Mouse (Mus musculus): ENCODE data around the gene Mical1. TPM values are rescaled to one million over a fixed set of nuclear protein-coding genes. Genes with fewer than 3 reads are reported as not detected.

Gene Mical1
- total RNA-seq (2021), result 10 to 100 TPM in 1 of 2 experiments, 1 to 10 TPM in 1; 9.5 to 13.1 TPM
- long read RNA-seq, experiment 1, partial matches to known transcripts, result 1 of 2 reads
- long read RNA-seq, experiment 1, other reads (novel, unspliced or antisense), result 1 of 2 reads
- long read RNA-seq, experiment 2, partial matches to known transcripts, result 1 of 6 reads
- long read RNA-seq, experiment 2, other reads (novel, unspliced or antisense), result 3 of 6 reads

GRCm38 (mm10) chr10:41476171-41477017, at the start of gene Mical1:
TSS of gene Mical1 (plus strand) at chr10:41476314.
- DNase-seq, result peak; percentile 86 to 88

GRCm38 (mm10) chr10:41426368-41426767, 49.7 kb upstream of the Mical1 start:
- DNase-seq, result no peak

DNA sequence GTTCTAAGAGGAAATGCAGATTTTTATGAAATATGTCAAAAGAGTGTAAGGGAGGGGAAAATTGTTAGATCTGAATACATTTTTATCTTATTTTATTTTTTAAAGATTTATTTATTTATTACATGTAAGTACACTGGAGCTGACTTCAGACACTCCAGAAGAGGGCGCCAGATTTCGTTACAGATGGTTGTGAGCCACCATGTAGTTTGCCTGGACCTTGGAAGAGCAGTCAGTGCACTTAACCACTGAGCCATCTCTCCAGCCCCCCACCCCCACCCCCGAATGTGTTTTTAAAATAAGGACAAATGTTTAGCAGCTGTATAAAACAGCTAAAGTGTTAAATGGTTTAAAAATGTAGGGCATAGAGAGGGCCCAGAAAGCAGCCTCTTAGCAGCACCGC, 41.5 kb upstream of the Mical1 start:
- peak; percentile 66 to 71 for DNase-seq

- no peak for DNase-seq
Measured at GRCm38 (mm10) chr10:41435141-41435540, 41.0 kb upstream of the Mical1 start.

GRCm38 (mm10) chr10:41448216-41448615, 27.9 kb upstream of the Mical1 start:
- DNase-seq, result no peak

GRCm38 (mm10) chr10:41449684-41450083, 26.4 kb upstream of the Mical1 start:
- no peak for DNase-seq

- DNase-seq, result peak; percentile 96 to 98
Measured at GRCm38 (mm10) chr10:41450137-41450670, 25.9 kb upstream of the Mical1 start, which contains the start of gene Zbtb24. TSS of gene Zbtb24 (plus strand) at chr10:41450383.

- no peak for DNase-seq
Measured at GRCm38 (mm10) chr10:41450780-41451522, 25.2 kb upstream of the Mical1 start.

GRCm38 (mm10) chr10:41451656-41452055, 24.5 kb upstream of the Mical1 start:
- DNase-seq, result no peak

- no peak for DNase-seq
Measured at GRCm38 (mm10) chr10:41452791-41453190, 23.3 kb upstream of the Mical1 start.

DNA sequence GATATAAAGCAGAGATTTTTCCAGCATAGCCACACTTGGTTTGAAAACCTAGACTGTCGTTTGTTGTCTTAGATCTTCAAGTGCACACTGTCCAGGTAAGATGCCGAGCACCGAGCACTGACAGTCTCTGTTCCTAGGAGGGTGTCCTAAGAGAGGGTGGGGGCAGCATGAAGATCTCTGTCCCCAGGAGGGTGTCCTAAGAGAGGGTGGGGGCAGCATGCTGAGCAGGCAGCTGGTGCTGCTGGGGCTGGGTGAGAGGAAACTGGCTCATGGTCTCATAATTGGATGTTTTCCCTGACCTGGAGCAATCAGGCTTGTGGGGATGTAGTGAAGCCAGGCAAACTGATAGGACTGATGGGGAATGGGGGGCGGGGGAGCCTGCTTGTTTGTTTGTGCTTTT, 16.1 kb upstream of the Mical1 start:
- DNase-seq, result no peak

DNA sequence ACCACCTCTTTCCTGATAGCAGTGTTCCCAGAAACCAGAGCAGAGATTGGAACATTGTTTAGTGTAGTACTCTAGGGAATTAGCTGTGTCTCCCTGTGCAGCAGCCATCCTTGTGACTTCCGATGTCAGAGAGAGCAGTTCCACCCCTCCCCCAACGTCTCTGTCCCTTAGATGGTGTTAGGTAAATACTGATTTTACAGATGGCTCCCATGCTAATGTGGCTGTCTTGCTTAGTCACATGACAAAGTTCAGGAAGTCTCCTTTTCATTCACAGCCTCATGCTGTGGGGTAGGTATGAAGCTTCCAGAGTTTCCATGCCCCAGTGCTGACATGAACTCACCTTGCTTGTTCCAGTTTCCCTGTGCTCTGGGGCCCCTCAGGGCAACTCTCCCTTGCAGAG, 15.6 kb upstream of the Mical1 start:
- DNase-seq, result no peak

DNA sequence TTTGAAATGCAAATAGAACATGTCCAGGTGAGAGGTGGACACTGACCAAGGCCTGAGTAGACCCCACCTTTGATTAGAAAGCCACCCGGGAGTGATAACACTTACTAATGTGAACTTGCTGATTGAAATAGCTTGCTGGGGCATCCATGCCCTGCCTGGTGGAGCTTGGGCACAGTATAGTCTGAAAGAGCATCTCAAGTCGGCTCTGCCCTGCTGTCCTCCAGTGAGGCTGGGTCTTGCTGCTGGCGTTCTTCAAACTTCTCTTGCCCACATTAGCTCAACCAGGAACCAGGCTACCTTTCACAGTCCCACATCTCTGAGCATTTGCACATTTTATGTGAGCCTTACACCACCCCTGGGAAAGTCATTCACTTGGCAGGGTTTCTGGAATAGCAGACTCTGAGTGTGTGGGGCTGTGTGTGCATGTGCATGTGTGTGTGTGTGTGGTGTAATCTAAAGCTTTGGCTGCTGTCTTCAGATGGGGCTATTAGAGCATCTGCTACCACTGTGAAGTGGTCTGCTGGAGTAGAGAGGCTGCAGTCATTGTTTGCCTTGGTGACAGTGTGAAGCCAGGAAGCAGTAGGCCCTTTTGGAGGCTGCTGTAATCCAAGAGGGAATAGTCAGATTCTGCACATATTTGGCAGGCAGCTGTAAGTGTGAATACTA, 14.9 kb upstream of the Mical1 start:
- DNase-seq, result no peak

GRCm38 (mm10) chr10:41464401-41464955, 11.6 kb upstream of the Mical1 start:
- no peak for DNase-seq

GRCm38 (mm10) chr10:41467325-41467724, 8.8 kb upstream of the Mical1 start:
- no peak for DNase-seq

DNA sequence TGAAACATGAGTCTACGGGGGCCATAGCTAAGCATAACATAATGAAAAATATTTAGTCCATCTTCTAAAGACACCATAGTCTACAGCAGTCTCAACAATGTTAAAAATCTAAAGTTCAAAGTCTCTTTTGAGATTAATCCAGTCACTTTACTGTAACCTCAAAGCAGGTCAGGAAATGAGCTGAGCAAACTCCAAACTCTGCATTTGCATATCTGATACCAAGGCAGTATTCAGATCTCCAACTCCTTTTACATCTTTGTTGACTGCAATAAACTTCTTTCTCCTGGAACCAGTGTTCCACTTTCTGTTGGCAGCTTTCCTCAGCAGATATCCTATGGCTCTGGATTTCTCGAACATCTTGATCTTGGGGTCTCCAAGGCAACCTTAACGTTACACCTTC, 5.4 kb upstream of the Mical1 start:
- DNase-seq, result no peak

DNA sequence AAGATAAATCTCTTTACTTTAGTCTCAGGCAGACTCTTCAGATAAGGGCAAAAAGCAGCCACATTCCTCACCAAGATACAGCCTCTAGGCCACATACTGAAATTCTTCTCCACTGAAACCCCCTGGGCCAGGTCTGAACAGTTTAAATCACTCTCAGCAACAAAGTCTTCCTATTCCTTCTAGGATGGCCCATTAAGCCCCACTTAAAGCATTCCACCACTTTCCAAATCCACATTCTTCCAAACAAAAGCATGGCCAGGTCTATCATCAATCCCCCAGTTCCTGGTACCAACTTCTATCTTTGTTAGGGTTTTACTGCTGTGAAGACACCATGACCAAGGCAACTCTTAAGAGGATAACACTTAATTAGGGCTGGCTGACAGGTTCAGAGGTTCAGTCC, 3.6 kb upstream of the Mical1 start:
- no peak for DNase-seq

- no peak for DNase-seq
Measured at GRCm38 (mm10) chr10:41472962-41473481, 3.1 kb upstream of the Mical1 start.

DNA sequence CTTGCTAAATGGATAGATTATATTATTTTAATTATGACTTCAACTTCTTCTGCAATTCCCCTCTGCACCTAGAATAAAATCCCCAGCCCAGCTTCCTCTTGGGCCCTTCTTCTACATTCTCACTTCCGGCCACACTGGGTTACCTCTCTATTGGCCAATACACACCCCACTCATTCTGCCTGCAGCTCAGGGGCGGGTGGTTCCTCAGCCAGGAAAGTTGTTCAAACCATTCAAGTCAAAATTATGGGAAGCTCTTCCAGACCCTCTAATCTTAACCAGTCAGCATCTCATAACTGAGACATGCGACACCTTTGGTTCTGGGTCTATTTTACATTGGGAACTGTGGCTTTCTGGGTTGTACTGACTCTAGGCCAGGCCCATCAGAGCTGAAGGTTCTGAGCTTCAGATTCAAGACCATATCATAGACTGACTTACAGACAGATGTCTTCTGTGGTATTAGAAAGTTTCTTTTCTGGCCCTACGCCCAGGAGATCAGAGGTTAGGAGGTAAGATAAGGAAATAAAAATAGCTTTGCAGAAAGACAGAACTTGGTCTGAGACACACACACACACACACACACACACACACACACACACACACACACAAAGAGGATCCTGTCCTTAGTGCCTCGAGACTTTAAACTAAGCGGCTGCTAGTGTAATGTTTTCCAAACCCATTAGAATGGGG, 2.2 kb upstream of the Mical1 start:
- peak; percentile 81 to 86 for DNase-seq

- peak; percentile 62 to 70 for DNase-seq
Measured at GRCm38 (mm10) chr10:41474981-41475391, 1.1 kb upstream of the Mical1 start.

- DNase-seq, result no peak
Measured at GRCm38 (mm10) chr10:41477018-41477277, 834 bp downstream of the Mical1 start.
